Mouse (Mus musculus) cerebellum, adult 11 months (tissue): ENCODE results near the gene Ciz1.

Source experiments
- DNase-seq: peaks from one replicate; pipeline ENCODE4 v3.0.0; 2022

The Ciz1 gene

GRCm38 (mm10) chr2:32420066-32420608, 68.0 kb downstream of the Ciz1 start:
- no peak for DNase-seq

GRCm38 (mm10) chr2:32420647-32421046, 68.5 kb downstream of the Ciz1 start:
- no peak for DNase-seq

DNA sequence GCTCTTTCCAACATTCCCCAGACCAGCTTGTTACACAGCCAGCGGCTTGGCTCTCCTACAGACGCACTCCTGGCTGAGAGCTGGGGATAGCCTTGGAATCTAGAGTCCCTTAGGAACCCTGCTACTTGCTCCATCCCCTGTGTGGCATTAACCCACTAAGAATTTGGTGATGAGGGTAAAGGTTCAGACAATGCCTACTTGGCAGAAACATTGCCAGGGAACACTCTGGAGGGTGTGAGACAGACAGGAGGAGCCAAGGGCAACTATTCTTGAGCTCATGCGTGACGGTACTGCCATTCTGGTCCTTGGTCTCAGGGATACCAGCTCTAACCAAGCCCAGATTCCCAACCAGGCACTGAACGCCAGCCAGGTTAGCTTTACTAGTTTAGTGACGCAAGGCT, 69.7 kb downstream of the Ciz1 start:
- no peak for DNase-seq

GRCm38 (mm10) chr2:32423481-32424331, 71.6 kb downstream of the Ciz1 start:
- DNase-seq: no peak

GRCm38 (mm10) chr2:32424796-32425195, 72.7 kb downstream of the Ciz1 start:
- no peak for DNase-seq

- DNase-seq: no peak
These were observed 73.4 kb downstream of the Ciz1 start for GRCm38 (mm10) chr2:32425568-32425967.

- DNase-seq: no peak
These were observed 74.0 kb downstream of the Ciz1 start for GRCm38 (mm10) chr2:32426141-32426540.

DNA sequence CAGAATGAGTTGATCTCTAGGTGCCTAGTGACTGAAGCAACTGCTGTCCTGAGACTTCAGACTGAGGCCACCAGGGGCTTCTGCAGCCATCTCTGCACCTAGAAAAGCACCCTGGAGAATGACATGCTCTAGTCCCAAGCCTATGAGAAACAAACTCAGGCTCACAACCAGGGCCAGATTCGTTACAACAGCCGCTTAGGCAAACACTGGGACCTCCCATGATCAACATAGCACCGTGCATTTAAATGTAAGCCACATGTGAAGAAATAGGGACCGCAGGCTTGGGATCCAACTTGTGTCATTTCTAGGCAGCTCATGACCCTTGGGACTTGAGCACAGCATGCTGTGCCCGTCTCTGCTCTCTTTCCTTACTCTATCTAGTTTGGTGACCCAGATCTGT, 75.6 kb downstream of the Ciz1 start:
- no peak for DNase-seq

DNA sequence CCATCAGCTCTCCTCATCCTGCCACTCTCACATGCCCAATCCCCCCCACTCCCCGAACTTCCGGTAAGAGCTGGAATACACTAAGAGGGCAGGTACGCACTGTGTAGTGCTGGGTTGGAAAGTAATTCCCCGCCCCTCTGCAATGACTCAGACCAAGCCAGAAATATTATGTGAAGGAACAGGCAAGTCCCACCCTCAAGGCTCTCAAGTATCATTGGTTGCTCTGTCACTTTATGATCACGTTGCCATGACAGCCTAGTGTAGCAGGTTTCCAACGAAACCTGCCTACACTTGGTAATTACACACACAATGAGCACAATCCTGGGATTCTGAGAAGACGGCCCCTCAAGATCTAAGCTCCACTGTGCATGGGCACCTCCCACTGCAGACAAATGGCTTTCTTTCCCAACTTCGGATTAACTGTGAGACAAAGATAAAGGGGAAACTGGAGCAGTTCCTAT, 76.2 kb downstream of the Ciz1 start:
- no peak for DNase-seq

- DNase-seq: no peak
These were observed 77.2 kb downstream of the Ciz1 start for GRCm38 (mm10) chr2:32429215-32429891.
